Mouse (Mus musculus): Measurements from ENCODE around the gene Olfr814.
"Not testable (repeated sequence)": the region's sequence is repeated elsewhere in the genome, so short reads cannot be mapped to it uniquely, and the experiment has no call there.

Gene Olfr814

DNA sequence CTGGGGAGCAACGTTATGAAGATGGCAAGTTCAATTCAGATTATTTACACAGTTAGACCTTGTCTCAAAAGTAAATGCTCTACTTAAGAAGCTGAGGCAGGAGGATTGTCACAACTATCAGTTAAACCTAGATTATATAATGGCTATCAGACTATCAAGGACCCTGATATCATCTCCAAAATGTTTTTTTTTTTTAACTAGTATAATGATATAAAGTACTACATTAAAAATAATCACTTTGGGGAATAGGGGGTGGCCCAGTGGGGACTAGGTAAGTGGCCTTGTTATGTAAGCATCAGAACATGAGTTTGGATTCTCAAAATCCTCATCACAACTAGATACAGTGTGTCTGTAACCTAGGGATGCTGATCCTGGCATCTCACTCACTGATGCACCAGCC, at the start of gene Olfr814:
Gene Olfr814, minus strand, starts transcription at position 101 of the 400 bp plus-strand sequence.
- not testable (repeated sequence) for DNase-seq (ENCODE audit: low read depth, low spot score)

DNA sequence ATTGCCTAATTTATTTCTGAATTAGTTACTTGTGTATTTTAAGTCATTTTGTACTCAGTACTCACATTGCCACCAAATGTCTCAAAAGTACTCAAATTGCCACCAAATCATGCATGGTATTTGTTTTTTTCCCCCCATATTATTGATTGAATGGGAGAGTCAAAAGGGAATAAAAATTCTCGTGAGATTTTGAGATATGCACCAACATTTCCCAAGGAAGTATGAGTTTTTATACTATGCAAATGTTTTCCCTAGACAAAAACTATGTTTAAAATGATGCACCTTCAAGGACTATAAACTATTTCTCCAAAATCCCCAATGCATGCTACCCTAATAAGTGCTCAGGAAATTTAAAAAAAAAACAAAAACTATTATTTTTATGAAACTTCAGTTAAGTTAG, 35.8 kb upstream of the Olfr814 start, which contains the start of gene Olfr816:
Gene Olfr816, minus strand, starts transcription at position 101 of the 400 bp plus-strand sequence.
- no peak for DNase-seq (ENCODE audit: low read depth, low spot score)

DNA sequence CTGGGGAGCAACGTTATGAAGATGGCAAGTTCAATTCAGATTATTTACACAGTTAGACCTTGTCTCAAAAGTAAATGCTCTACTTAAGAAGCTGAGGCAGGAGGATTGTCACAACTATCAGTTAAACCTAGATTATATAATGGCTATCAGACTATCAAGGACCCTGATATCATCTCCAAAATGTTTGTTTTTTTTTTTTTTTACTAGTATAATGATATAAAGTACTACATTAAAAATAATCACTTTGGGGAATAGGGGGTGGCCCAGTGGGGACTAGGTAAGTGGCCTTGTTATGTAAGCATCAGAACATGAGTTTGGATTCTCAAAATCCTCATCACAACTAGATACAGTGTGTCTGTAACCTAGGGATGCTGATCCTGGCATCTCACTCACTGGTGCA, 26.1 kb upstream of the Olfr814 start, which contains the start of gene Olfr815:
Gene Olfr815, minus strand, starts transcription at position 101 of the 400 bp plus-strand sequence.
- DNase-seq (ENCODE audit: low read depth, low spot score) = not testable (repeated sequence)

DNA sequence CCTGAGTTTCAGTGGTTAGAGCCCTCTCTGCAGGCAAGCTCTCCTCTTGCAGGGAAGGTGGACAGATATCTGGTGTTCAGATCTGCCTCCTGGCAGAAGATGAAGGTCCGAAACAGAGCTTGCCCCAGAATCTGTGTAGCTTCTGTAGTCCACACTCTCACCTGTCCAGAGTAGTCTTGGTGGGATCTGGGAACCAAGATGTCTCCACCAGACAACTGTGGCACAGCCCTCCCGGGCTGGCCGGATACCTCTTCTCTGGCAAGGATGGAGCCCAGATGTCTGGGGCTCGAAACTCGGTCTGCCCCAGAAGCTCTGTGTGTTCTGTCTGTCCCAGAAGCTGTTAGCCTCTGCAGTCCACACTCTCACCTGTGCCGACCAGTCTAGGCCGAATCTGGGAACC, 6.3 kb upstream of the Olfr814 start:
- no peak for DNase-seq (ENCODE audit: low read depth, low spot score)

DNA sequence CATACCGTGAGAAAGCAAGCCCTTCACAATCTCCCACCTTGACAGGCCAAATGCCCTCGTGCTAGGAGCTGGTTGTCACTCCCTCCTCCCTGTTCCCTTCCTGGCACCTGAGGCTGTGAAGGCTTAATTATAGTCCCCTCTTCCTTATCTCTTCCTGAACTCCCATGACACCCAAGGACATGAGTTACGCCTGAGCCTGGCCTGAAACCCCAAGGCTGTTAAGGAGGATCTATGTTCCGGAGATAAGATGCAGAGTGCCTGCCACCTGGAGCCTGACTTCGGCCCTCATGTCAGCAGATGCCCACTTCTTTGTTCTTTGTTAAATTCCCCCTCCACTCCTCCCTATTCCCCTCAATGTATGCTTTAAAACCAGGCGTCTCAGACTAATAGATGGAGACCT, 5.8 kb upstream of the Olfr814 start:
- DNase-seq (ENCODE audit: low read depth, low spot score) = not testable (repeated sequence)

DNA sequence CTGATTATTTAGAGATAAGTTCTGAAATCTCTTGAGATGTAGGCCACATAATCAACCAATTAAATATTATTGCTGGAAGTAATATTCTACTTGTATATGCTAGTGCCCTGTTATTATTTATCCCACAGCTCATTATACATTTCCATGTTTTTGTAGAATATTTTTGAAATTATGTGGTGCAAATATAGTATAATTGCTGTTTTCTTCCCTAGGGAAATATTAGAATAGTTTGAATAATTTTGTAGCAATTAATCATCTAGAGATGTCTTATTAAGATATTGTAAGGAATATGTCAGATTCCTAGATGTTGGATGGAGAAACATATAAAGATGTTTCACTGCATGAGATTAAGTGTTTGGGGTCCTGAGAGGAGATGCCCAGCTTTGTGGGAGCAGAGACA, 24.6 kb downstream of the Olfr814 start, which contains the start of gene Olfr813:
Gene Olfr813, plus strand, starts transcription at position 301 of the 400 bp plus-strand sequence.
- no peak for DNase-seq (ENCODE audit: low read depth, low spot score)

DNA sequence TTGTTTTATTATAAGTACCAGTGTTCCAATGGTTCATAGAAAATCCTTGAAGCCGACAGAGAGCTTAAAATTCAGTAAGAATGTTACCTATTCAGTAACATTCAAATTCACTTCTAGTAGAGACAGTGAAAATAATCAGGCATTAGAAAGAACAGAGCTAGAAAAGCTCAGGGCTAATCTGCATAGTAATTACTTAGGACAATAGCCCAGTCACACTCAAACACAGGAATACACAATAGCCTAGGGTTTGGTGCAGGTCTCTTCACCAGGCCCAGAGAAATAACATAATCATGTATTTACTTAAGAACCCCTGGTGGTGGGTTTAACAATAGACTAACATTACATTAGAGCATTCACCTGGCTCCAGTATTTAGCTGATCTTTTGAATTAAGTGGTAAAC, 32.3 kb downstream of the Olfr814 start:
- DNase-seq (ENCODE audit: low read depth, low spot score) = peak; percentile 59

DNA sequence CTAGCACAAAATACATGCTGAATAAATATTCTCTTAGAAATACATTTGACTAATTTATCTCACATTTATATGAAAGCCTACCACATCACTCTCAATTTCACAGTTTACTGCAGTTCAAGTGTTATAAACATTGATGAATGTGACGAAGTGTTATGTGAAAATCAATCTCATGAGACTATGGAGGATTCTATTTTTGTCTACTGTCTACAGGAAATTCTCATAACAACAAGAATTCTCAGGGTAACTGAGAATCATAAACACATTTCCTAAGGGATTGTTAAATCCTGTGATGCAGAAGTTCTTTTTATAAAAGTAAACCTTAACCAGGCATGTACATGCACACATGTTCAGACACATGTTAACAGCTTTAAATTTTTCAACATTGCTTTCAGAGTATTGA, 33.7 kb downstream of the Olfr814 start, which contains the start of gene Olfr812:
Gene Olfr812, minus strand, starts transcription at position 101 of the 400 bp plus-strand sequence.
- no peak for DNase-seq (ENCODE audit: low read depth, low spot score)

All from ZHBTc4 (cell line).